In the genomic region with DNA sequence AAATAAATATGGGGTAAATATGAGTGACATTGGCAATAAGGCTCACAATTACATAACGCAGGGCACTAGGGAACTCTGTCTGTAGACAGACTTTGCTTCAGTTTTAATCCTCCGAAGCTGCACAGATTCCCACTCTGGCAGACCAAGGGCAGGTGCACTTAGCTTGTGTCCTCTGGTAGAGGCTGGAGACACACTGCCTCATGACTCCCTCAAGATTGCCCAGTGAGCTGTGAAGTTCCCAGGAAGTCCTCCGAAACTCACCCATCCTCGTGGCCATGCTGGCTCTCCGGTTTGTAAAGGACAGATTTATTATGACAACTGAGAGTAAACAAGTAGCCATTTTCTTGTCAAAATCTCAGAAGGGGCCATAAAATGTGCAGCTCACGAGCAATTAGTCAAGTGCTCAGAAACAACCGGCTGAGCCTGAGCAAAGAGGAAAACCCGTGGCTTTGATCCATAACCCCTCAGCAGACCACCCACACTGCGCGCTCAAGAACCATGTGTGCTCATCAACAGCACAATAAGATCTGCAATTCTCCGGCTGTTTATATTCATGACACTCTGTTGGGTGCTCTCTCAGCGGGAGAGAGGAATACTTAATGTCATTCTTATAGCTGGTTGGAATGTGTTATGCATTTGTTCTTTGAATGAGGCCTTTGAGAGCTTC, we compare ENCODE assay signal across 8 mouse cellular contexts. TPM values are rescaled to one million over a fixed set of nuclear protein-coding genes. Genes with fewer than 3 reads are reported as not detected.
DNase-seq lines count a peak whose midpoint lies in the region; ATAC-seq lines count a peak whose summit lies in the region.
"Had no signal": no experiment of that assay in that cellular context is flagged by ENCODE, and none has a peak within 500 bp of the region (broad histone marks: within the 10 kb centered on the region; RNA-seq: fewer than 3 reads in every experiment).

No protein-coding gene starts in this region.

- no peaks in the 10 kb centered on the region for H3K27me3 ChIP-seq in forebrain, embryonic 14.5 days (replicated peaks; ENCODE audit: control insufficient read depth, insufficient read depth, low read length)
- H3K27me3 ChIP-seq: limb, embryonic 15.5 days had no signal

- no peaks in the 10 kb centered on the region for H3K36me3 ChIP-seq in forebrain, embryonic 14.5 days (ENCODE audit: control insufficient read depth, insufficient read depth, low read length)
- H3K36me3 ChIP-seq: limb, embryonic 15.5 days had no signal

- DNase-seq in ovary, postnatal 14 days (ENCODE audit: low spot score) = peak; percentile 17
- no peak for DNase-seq in ovary, postnatal 36 days (ENCODE audit: low spot score)
- peak; percentile 71 for DNase-seq in forebrain, embryonic 14.5 days (ENCODE audit: low spot score)
- peak; percentile 37 to 75 for DNase-seq in lung, postnatal 4 days
- DNase-seq in adrenal gland, adult 8-10 months = no peak
- DNase-seq in right cerebral cortex, postnatal 14 days = no peak
- DNase-seq in thymus, adult 18-20 months = no peak

- H3K4me2 ChIP-seq in forebrain, embryonic 14.5 days (ENCODE audit: low read length) = no peak overlapping the region
- H3K4me2 ChIP-seq: limb, embryonic 15.5 days had no signal

- no peak overlapping the region for H3K27ac ChIP-seq in forebrain, embryonic 14.5 days (ENCODE audit: low read depth, low read length)
- H3K27ac ChIP-seq: limb, embryonic 15.5 days had no signal

- no peak overlapping the region for H3K4me3 ChIP-seq in forebrain, embryonic 14.5 days (ENCODE audit: low read depth, low read length)
- H3K4me3 ChIP-seq: limb, embryonic 15.5 days had no signal

- 46% methylated on average over 12 of the region's 12 CpGs for WGBS in forebrain, embryonic 14.5 days

- 0 out of 2 replicates have a peak, but pooled peaks cover 4% of the 10 kb centered on the region for H3K4me1 ChIP-seq in forebrain, embryonic 14.5 days (ENCODE audit: control insufficient read depth, insufficient read depth, low read length)
- H3K4me1 ChIP-seq: limb, embryonic 15.5 days had no signal

- H3K9me3 ChIP-seq in forebrain, embryonic 14.5 days (replicated peaks; ENCODE audit: control insufficient read depth, low read length) = no peaks in the 10 kb centered on the region
- H3K9me3 ChIP-seq: limb, embryonic 15.5 days had no signal

- ATAC-seq in forebrain, embryonic 14.5 days = peak; percentile 89

- no peak overlapping the region for H3K9ac ChIP-seq in forebrain, embryonic 14.5 days (ENCODE audit: low read length)
- H3K9ac ChIP-seq: limb, embryonic 15.5 days had no signal

RNA-seq across cellular contexts. Expression of a gene that starts 46.6 kb away (rescaled TPM):
- polyA plus RNA-seq in forebrain, embryonic 14.5 days (2014; fragmentation: Nextera tagmentation; extraction: Ambion mirVana) = 1.8 and 1.9 TPM in 2 replicates
- 1 to 10 TPM; 2.4 to 3.5 (median 3.0) TPM for total RNA-seq in adrenal gland, adult 8-10 months (2022)

Comparison
In these comparisons a context has a peak if more than half of its experiments do, and no peak if none do; other contexts are left out.
1. DNase-seq: peak in ovary, postnatal 14 days (single experiment), forebrain, embryonic 14.5 days (single experiment) and lung, postnatal 4 days (2 of 2); none in ovary, postnatal 36 days (single experiment), adrenal gland, adult 8-10 months (single experiment), right cerebral cortex, postnatal 14 days (single experiment) and thymus, adult 18-20 months (0 of 2).